Mouse (Mus musculus) hindbrain, embryonic 10.5 days (tissue): ENCODE data around the gene H2al1e. TPM values are rescaled to one million over a fixed set of nuclear protein-coding genes. Genes with fewer than 3 reads are reported as not detected.
"Not testable (repeated sequence)": the region's sequence is repeated elsewhere in the genome, so short reads cannot be mapped to it uniquely, and the experiment has no call there.

ENCODE experiments used
- DNase-seq: peaks from one replicate; pipeline ENCODE4 v3.0.0-alpha.2; 2017; ENCODE audit warnings: low spot score
- H3K27ac ChIP-seq: fragments of 300-500 bp; sonication (generic); 2 replicates; pipeline ENCODE4 v1.5.1; 2016; ENCODE audit warnings: mild to moderate bottlenecking, moderate library complexity
- H3K27me3 ChIP-seq: fragments of 300-500 bp; sonication (generic); 2 replicates; pipeline ENCODE4 v1.6.1; 2016; ENCODE audit warnings: mild to moderate bottlenecking; ENCODE audit not compliant: poor library complexity, insufficient read depth, severe bottlenecking
- H3K36me3 ChIP-seq: fragments of 300-500 bp; sonication (generic); 2 replicates; pipeline ENCODE4 v1.6.1; 2016; ENCODE audit warnings: mild to moderate bottlenecking, moderate library complexity
- H3K4me1 ChIP-seq: fragments of 300-500 bp; sonication (generic); replicated peaks from 2 replicates; pipeline ENCODE4 v1.6.1; 2016; ENCODE audit warnings: mild to moderate bottlenecking
- H3K4me3 ChIP-seq: fragments of 300-500 bp; sonication (generic); 2 replicates; pipeline ENCODE4 v1.5.1; 2016; ENCODE audit warnings: mild to moderate bottlenecking, moderate library complexity
- H3K9me3 ChIP-seq: fragments of 300-500 bp; sonication (generic); 2 replicates; pipeline ENCODE4 v1.6.1; 2016; ENCODE audit warnings: mild to moderate bottlenecking, moderate library complexity
- WGBS: fragments of 180-500 bp; shearing (Covaris S2); methylation state at CpG from one replicate; pipeline ENCODE4 v1.1.7; 2016; 5-methylcytosine and 5-hydroxymethylcytosine counted together
- polyA plus RNA-seq: library from polyadenylated mRNA; unstranded; fragments of >200 nt; fragmentation: Nextera tagmentation; extraction: Ambion mirVana; gene quantifications from 2 replicates; pipeline ENCODE4 v1.2.1, GENCODE M21; 2016

The H2al1e gene
- polyA plus RNA-seq = not detected in 2 replicates

DNA sequence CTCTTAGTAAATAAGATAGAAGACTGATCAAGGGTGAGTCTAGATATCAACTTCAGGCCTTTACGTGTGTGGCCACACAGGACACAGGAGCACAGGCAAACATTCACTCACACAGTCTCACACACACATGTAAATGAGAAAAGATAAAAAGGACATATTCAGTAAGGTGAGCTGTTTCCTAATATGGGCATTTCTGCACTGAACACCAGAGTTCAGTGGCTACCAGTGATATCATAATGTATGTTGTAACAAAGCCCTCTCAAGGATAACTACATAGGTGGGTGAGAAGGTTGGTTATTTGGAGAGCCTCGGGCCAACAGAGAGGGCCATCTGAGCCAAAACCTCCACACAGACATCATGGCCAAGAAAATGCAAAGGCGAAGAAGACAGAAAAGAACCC is at the start of gene H2al1e:
Gene H2al1e (plus strand): TSS at position 301 of the 400 bp plus-strand sequence.
- not testable (repeated sequence) for H3K4me3 ChIP-seq, H3K9me3 ChIP-seq, DNase-seq, H3K4me1 ChIP-seq, H3K36me3 ChIP-seq, H3K27me3 ChIP-seq, H3K27ac ChIP-seq
- no CpG with 5 or more reads among the region's 3 CpGs for WGBS

DNA sequence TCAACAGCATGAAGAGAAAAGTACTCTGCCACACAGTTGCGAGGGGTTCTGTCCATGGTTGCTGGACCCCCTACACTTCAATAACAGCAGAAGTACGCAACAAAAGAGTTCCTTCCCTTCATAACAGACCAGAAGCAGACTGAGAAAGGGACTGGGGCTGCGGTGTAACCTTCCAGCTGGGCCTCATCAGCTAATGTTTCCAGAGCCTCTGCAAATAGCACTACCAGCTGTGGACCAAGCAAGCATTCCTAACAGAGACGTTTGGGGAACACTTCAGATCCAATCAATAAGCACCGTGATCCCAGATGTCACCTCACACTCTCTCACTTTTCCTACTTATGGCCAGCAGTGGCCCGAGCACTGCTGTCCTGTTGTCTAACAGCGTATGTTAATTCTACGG is 46.8 kb upstream of the H2al1e start:
- Histone ChIP-seq H3K4me3 (no peak overlapping the region), H3K9me3 (no peaks in the 10 kb centered on the region), H3K4me1 (no peaks in the 10 kb centered on the region), H3K27me3 (peaks cover 44% of the 10 kb centered on the region), H3K27ac (no peak overlapping the region), H3K36me3 (no peaks in the 10 kb centered on the region)
- DNase-seq = no peak
- WGBS = 78% methylated on average over 8 of the region's 8 CpGs

GRCm38 (mm10) chrX:11267791-11268190 is 43.9 kb upstream of the H2al1e start:
- H3K4me1 ChIP-seq = no peaks in the 10 kb centered on the region
- no peak overlapping the region for H3K27ac ChIP-seq
- WGBS = 75% methylated on average over 7 of the region's 7 CpGs
- H3K4me3 ChIP-seq = no peak overlapping the region
- no peak for DNase-seq
- H3K36me3 ChIP-seq = no peaks in the 10 kb centered on the region
- H3K9me3 ChIP-seq = no peaks in the 10 kb centered on the region
- peaks cover 49% of the 10 kb centered on the region for H3K27me3 ChIP-seq

DNA sequence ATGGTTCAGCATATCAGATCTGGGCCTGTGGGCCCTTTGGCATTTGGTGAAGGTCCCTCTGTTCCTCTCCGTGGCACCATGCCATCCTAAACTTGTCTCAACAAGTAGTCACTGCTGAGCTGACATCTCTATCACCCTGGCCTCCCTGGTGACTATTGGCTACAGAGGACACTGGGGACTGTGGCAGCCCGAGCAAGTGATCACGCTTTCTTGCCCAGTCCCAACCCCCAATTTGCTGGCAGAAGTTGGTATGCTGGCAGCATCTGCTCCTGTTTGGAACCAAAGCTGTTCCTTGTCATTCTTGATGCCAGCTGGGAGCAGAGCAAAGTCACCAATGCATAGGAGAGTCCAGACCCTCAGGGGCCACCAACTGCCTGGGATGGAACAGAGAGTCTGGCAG is 42.7 kb upstream of the H2al1e start:
- H3K36me3 ChIP-seq = no peaks in the 10 kb centered on the region
- no peaks in the 10 kb centered on the region for H3K4me1 ChIP-seq
- WGBS = 87% methylated on average over 3 of the region's 3 CpGs
- H3K27me3 ChIP-seq = peaks cover 57% of the 10 kb centered on the region
- no peak overlapping the region for H3K4me3 ChIP-seq
- no peaks in the 10 kb centered on the region for H3K9me3 ChIP-seq
- DNase-seq = no peak
- no peak overlapping the region for H3K27ac ChIP-seq

GRCm38 (mm10) chrX:11273190-11273589 is 38.5 kb upstream of the H2al1e start:
- Histone ChIP-seq H3K27me3 (peaks cover 45% of the 10 kb centered on the region), H3K36me3 (no peaks in the 10 kb centered on the region), H3K4me1 (no peaks in the 10 kb centered on the region), H3K4me3 (no peak overlapping the region), H3K9me3 (no peaks in the 10 kb centered on the region), H3K27ac (no peak overlapping the region)
- 87% methylated on average over 3 of the region's 3 CpGs for WGBS
- no peak for DNase-seq

DNA sequence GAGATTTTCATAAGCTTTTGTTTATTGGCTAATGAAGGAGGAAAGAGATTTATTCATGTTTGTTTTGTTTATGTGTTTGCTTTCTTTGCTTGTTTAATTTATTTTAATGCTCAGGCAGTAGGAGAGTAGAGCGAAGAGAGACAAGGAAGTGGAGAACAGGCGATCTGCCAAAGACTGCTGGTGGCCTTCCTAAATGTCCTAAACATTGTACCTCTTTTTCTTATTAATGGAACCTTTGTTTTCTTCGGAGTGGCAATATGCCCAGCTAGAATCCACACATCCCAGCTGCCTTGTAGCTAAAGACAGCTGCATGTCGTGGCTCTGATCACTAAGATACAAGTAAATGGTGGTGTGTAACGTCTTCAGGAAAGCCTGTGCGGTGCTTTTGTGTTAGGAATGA is 34.7 kb upstream of the H2al1e start:
- H3K27ac ChIP-seq = no peak overlapping the region
- no peak overlapping the region for H3K4me3 ChIP-seq
- peaks cover 37% of the 10 kb centered on the region for H3K27me3 ChIP-seq
- H3K36me3 ChIP-seq = no peaks in the 10 kb centered on the region
- no peaks in the 10 kb centered on the region for H3K9me3 ChIP-seq
- no peaks in the 10 kb centered on the region for H3K4me1 ChIP-seq
- 86% methylated on average over 6 of the region's 6 CpGs for WGBS
- no peak for DNase-seq

- H3K27me3 ChIP-seq = peaks cover 26% of the 10 kb centered on the region
- DNase-seq = no peak
- no peaks in the 10 kb centered on the region for H3K4me1 ChIP-seq
- WGBS = 80% methylated on average over 2 of the region's 2 CpGs
- peaks cover 4% of the 10 kb centered on the region; the same call in 1 of the 2 replicates for H3K9me3 ChIP-seq
- no peak overlapping the region for H3K27ac ChIP-seq
- no peak overlapping the region for H3K4me3 ChIP-seq
- H3K36me3 ChIP-seq = no peaks in the 10 kb centered on the region
Measured at GRCm38 (mm10) chrX:11280741-11281140, 31.0 kb upstream of the H2al1e start.

DNA sequence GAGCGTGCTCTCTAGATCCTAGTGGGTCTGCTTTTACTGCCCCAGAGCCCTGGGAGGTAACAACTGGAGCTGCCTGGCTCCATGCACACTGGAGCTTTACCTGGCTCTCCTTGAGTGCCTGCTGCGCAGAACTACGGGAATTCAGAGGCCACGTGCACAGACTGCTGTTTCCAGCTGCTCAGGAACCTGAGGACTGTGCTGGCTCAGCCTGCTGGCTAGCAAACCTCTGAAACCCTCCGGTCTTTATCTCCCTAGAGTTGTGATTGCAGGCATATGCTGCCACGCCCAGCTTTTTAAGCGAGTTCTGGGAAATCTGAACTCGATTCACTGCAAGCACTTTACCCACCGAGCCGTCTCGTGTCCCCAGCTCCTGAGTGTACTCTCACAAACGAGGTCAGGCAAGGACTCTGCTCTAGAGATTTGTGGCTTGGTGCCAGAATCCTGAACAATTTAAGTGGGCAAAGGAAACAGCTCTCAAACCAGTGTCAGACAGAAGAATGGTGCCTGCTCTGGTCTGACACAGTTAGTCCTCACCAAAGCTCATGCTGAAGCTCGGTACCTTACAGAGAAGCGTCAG is 23.3 kb upstream of the H2al1e start:
- DNase-seq = no peak
- Histone ChIP-seq H3K4me1 (no peaks in the 10 kb centered on the region), H3K36me3 (no peaks in the 10 kb centered on the region), H3K27me3 (peaks cover 45% of the 10 kb centered on the region), H3K9me3 (no peaks in the 10 kb centered on the region), H3K4me3 (no peak overlapping the region), H3K27ac (no peak overlapping the region)
- WGBS = 86% methylated on average over 14 of the region's 14 CpGs

DNA sequence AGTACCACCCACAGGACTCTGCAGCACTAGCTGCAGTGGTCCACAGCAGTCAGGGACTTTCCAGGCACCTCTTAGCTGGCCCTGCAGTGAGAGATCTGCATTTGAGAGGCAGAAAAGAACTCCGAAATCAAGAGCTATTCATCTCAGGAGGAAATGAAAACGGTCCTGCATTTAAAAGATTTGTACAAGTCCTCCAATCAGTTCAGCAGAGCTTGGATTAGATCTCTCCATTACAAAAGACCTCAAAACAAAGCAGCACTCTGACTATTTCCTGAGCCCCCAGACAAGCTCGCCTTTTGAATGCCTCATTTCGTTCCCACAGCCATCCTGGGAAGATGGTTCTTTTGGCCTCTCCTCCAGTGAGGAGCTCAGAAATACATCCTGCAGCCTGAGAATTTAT is 22.5 kb upstream of the H2al1e start:
- Histone ChIP-seq H3K4me1 (no peaks in the 10 kb centered on the region), H3K36me3 (no peaks in the 10 kb centered on the region), H3K4me3 (no peak overlapping the region), H3K9me3 (no peaks in the 10 kb centered on the region), H3K27me3 (peaks cover 45% of the 10 kb centered on the region), H3K27ac (no peak overlapping the region)
- WGBS = 63% methylated on average over 4 of the region's 4 CpGs
- DNase-seq = no peak

- not testable (repeated sequence) for H3K36me3 ChIP-seq, H3K9me3 ChIP-seq, H3K27ac ChIP-seq, H3K4me1 ChIP-seq, DNase-seq, H3K4me3 ChIP-seq, H3K27me3 ChIP-seq
- WGBS = no CpG with 5 or more reads among the region's 3 CpGs
Measured at GRCm38 (mm10) chrX:11298957-11299356, 12.8 kb upstream of the H2al1e start, which contains the start of gene H2al1a. H2al1a (plus strand) TSS chrX:11299257.

DNA sequence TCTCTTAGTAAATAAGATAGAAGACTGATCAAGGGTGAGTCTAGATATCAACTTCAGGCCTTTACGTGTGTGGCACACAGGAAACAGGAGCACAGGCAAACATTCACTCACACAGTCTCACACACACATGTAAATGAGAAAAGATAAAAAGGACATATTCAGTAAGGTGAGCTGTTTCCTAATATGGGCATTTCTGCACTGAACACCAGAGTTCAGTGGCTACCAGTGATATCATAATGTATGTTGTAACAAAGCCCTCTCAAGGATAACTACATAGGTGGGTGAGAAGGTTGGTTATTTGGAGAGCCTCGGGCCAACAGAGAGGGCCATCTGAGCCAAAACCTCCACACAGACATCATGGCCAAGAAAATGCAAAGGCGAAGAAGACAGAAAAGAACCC is 9.6 kb upstream of the H2al1e start, which contains the start of gene H2al1b:
Gene H2al1b (plus strand): TSS at position 301 of the 400 bp plus-strand sequence.
- DNase-seq, H3K9me3 ChIP-seq, H3K27ac ChIP-seq, H3K36me3 ChIP-seq, H3K4me3 ChIP-seq, H3K4me1 ChIP-seq, H3K27me3 ChIP-seq: not testable (repeated sequence)
- WGBS = 87% methylated on average over 1 of the region's 3 CpGs

DNA sequence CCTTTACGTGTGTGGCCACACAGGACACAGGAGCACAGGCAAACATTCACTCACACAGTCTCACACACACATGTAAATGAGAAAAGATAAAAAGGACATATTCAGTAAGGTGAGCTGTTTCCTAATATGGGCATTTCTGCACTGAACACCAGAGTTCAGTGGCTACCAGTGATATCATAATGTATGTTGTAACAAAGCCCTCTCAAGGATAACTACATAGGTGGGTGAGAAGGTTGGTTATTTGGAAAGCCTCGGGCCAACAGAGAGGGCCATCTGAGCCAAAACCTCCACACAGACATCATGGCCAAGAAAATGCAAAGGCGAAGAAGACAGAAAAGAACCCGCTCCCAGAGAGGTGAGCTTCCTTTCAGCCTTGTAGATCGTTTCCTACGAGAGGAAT is 6.4 kb upstream of the H2al1e start, which contains the start of gene H2al1c:
Gene H2al1c (plus strand): TSS at position 301 of the 400 bp plus-strand sequence.
- not testable (repeated sequence) for H3K27ac ChIP-seq, H3K27me3 ChIP-seq, H3K9me3 ChIP-seq, H3K4me1 ChIP-seq, H3K4me3 ChIP-seq, DNase-seq, H3K36me3 ChIP-seq
- 87% methylated on average over 2 of the region's 6 CpGs for WGBS

DNA sequence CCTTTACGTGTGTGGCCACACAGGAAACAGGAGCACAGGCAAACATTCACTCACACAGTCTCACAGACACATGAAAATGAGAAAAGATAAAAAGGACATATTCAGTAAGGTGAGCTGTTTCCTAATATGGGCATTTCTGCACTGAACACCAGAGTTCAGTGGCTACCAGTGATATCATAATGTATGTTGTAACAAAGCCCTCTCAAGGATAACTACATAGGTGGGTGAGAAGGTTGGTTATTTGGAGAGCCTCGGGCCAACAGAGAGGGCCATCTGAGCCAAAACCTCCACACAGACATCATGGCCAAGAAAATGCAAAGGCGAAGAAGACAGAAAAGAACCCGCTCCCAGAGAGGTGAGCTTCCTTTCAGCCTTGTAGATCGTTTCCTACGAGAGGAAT is 3.2 kb upstream of the H2al1e start, which contains the start of gene H2al1d:
Gene H2al1d (plus strand): TSS at position 301 of the 400 bp plus-strand sequence.
- H3K4me3 ChIP-seq, H3K36me3 ChIP-seq, H3K4me1 ChIP-seq, H3K27me3 ChIP-seq, H3K9me3 ChIP-seq, H3K27ac ChIP-seq, DNase-seq: not testable (repeated sequence)
- no CpG with 5 or more reads among the region's 6 CpGs for WGBS

- not testable (repeated sequence) for H3K9me3 ChIP-seq, DNase-seq, H3K27ac ChIP-seq, H3K4me3 ChIP-seq, H3K4me1 ChIP-seq, H3K27me3 ChIP-seq, H3K36me3 ChIP-seq
- WGBS = no CpG with 5 or more reads among the region's 6 CpGs
Measured at GRCm38 (mm10) chrX:11314858-11315257, 3.1 kb downstream of the H2al1e start, which contains the start of gene H2al1f. H2al1f (plus strand) TSS chrX:11315158.
